15 mouse cellular contexts compared by ENCODE assay signal in genomic region chr7:138442096-138442495, GRCm38 (mm10). TPM values are rescaled to one million over a fixed set of nuclear protein-coding genes. Genes with fewer than 3 reads are reported as not detected.
"Had no signal": no experiment of that assay in that cellular context is flagged by ENCODE, and none has a peak within 500 bp of the region (broad histone marks: within the 10 kb centered on the region; RNA-seq: fewer than 3 reads in every experiment).

No protein-coding gene starts in this region.

- DNase-seq: liver; liver, embryonic 13.5 days; liver, postnatal 0 days; lung, adult 18-20 months; lung, adult 2 months; lung, embryonic 14.5 days; lung, postnatal 10 days; lung, postnatal 14 days; lung, postnatal 36 days; lung, postnatal 4 days; midbrain, embryonic 14.5 days had no signal

RNA-seq across cellular contexts. Expression of gene Tcerg1l, which starts 44.6 kb away (rescaled TPM):
- total RNA-seq: liver, adult 2 months; megakaryocyte, adult 5-6 weeks; megakaryocyte-erythroid progenitor cell, adult 5-6 weeks; monocyte, adult 5-6 weeks had no signal
